Mouse (Mus musculus): ENCODE data around the gene Hoxd12.

Hoxd12 gene

DNA sequence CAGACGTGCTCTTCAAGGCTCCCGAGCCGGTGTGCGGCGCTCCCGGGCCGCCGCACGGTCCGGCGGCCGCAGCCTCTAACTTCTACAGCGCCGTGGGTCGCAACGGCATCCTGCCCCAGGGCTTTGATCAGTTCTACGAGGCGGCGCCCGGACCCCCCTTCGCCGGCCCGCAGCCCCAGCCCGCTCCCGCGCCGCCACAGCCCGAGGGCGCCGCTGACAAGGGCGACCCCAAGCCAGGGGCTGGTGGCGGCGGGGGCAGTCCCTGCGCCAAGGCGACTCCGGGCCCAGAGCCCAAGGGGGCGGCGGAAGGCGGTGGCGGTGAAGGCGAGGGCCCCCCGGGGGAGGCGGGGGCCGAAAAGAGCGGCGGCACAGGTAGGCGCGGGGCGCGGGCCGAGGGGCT, 8.0 kb downstream of the Hoxd12 start:
- DNase-seq: no peak

DNA sequence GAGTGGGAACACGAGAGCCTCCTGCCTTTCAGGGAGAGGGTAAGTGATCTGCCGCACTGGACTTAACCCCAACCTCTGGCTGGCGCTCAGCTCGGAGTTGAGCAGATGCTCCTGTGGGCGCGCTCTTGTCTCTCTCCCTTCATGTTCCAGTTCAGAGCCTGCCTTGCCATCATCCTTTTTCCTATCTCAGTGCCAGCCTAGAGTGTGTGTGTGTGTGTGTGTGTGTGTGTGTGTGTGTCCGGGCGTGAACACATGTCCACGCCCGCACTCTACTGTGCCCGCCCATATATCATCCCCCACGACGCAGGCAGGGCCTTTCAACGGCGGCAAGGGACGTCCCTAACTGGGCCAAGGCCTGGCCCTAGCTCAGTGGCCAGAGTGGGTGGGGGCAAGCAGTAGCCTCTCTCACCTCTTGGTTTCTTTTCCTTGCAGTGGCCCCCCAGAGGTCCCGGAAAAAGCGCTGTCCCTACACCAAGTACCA, 8.7 kb downstream of the Hoxd12 start:
- DNase-seq: no peak

DNA sequence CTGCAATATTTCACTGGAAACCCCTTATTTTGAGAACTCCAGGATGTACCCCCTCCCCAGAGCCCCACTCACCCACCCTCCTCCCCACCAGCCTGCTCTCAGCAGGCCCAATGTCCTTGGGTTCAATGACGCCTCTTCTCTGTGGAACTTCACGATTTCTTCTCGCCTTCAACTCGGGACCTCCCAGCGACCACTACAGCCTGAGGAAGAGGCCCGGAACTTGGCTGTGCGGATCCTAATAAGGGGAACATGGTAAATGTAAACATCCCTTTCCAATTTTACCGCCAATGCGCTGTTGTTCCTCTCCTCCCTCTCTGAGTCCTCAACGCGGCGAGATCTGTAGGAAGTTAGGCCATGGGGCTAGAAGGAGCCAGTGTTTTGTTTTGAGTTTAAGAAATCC, 9.3 kb downstream of the Hoxd12 start:
- DNase-seq: no peak

DNA sequence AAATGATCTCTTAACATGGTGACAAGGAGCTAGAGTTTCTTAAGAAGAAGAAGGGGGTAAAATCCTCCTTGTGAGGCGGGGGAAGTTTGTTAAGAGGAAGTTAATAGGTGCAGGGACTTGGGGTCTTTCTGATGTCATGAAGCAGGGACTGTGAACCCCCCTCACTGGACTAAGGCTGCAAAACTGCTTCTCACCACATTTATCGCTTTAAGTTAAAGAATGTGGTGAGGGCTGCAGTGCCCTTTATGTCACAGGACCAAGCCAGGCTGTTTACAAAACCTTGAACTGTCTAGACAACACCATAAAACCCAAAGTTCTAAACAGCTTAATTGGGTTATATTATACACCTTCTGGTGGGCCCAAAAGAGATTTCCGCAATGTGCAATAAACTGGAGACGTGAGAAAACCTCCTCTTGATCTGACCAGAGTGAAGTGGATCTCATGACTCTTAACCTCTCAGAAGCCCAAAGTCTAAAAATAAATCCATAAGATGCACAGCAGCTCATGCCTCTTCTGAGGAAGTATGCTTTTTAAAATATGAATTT, 10.3 kb downstream of the Hoxd12 start:
- no peak for DNase-seq

DNA sequence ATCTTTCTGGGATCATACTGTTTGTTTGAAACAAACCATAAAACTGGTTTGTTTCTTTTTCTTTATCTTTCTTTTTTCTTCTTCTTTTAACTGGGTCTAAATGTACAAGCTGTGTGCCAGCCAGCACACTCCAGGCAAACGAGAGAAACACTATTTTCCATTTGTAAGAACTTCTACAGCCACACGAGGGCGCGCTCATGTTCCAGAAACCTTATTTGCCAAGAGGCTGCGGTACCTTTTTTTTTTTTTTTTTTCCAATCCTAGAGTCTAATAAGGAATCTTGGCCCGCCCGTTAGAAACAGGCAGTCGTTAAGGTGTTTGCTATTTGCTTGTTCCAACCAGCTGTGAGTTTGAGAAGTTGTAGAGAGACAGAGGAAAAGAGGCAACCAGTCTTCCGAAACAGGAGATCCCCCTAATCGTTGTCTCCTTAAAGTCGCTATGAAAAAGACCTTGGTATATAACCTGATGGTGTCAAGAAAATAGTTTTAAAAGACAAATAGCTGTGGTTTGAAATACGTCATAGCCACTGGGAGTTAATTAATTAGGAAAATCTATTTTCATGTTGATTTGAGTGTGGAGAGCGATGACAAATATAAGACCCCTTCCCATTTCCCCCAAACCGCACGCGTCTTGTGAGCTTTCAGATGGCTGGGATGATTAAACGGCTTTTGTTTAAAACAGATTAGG, 11.6 kb downstream of the Hoxd12 start:
- peak; percentile 66 for DNase-seq

DNA sequence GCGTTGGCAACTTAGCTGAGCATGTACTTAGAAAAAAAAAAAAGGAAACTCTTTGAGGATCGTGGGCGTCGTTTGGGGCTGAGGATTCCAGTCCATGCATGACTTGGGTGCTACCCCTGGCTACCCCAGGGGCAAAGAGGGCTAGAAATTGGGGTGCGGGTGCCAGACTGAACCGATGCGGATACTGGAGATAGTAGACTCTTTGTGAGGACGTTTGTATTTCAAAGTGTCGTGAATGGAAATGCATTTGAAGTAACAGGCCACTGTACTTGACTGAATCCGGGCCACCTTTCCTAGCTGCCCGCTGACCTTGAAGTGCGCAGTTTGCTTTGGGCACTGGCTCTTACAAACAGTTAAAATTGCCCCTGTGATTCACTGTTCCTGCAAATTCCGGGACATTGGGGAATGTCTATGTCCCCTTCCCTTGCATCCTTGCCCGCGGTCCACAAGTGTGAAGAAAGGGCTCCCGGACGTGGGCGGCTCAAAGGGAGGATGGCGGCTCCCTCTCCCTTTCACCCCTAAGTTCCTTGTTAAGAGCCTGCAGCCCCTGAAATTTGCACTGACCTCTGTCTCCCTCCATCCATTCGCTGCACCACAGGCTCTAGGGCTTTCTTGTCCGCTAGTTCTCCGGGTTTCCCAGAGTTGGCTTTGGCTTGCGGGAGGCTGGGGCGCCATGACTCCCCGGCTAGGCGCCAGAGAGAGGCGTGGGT, 12.3 kb downstream of the Hoxd12 start:
- DNase-seq: no peak

DNA sequence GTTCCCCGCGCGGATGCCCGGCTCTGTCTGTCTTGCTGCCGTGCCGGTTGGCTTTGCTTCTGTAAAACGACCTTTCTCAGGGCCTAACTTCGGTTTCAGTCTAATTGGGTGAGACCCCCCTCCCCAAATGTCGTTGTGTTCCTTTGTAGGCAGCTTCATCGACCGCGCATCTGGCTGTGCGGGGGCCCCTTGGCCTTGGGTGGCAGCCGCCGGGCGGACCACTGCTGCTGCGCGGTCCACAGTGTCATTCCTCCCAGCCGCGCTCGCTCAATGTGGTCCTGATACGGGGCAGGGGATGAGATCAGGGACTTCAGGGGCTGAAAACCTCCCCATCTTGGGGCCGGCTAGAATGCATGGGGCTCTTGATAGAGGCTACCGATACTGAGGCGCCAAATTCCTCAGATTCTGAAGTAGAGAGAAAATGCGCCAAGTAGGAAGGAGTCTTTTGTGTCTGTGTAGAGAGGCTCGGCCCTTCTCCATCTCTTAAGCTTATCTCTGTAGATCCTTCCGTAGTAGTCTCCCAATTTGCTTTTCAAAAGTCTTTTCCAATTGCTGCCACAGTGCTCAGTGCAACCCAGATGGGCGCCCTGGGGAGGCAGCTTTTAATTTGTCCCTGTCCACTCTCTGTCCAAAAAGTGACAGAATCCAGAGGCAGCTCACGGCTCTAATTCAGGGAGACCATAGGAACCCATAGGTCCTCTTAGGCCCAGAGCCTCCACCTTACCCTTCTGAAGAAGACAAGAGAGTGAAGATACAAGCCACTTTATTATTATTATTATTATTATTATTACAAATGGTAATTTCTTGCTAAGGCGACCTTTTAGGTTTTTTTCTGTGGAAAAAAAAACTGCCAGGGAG, 13.1 kb downstream of the Hoxd12 start:
- DNase-seq: no peak

DNA sequence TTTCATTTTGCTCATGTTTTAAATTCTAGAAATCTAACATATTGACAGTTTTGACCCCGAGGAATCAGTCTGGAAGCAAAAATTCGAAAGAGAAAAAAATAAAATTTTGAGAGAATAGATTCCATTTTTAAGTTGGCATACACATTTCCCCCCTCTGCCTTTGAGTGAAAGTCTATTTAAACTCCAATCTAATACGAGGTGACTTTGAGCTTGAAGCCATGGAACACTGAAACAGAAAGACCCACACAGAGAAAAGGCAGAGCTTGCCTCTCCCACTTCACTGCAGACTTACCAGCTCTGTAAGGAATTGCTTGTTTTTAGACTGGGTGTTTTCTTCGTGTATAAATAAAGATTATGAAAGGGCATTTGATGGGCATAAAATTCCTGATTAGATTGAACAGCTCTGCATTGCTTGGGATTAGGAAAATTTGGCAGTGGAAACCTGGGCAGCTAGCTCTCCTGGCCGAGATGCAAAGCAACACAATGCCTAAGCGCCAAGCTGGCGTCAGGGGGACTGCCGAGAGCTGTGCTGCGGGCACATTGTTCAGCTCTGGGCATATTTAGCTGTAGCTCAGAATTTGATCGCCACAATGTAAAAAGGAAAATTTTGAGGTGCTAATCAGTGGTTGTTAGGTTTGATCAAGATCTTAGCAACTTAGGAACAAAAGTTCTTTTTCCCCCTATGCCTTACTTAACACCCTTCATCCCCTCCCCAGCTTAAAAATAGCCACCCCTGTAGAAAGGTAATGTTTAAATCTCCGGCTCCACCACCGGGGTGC, 14.2 kb downstream of the Hoxd12 start:
- DNase-seq: no peak

DNA sequence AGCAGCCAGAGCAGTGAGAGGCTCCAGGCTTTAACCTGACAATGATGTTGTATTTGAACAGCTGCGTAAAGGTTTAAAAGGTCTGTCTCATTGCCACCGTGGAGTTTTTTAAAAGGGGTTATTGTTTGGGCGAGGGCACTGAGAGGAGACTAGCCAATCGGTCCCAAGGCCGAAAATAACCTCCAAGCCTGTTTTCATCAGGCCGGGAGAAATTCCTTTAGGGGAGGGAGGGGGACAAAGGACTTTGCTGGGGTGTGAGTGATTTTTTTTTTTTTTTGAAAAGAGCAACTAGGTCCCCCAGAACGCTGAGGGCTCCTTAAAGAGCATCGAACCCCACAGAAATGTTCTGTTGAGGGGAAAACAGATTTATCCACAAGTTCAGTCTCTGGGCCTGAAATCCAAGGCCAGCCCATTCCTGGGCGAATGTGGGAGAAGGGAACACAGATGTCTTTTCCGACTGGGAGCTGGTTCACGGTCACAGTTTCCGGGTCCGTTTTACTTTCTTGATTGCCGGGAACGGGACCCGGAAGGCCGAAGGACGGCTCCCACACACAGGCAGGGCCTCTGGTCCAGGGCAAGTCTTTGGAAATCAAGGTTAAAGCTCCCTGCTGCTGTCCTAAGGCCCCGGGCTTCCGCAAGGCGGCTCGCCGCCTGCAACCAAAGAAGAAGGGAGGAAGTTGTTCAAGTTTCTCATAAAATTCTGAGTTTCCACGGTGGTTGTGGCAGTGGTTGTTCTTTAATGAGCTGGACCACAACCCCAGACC, 14.9 kb downstream of the Hoxd12 start:
- no peak for DNase-seq

DNA sequence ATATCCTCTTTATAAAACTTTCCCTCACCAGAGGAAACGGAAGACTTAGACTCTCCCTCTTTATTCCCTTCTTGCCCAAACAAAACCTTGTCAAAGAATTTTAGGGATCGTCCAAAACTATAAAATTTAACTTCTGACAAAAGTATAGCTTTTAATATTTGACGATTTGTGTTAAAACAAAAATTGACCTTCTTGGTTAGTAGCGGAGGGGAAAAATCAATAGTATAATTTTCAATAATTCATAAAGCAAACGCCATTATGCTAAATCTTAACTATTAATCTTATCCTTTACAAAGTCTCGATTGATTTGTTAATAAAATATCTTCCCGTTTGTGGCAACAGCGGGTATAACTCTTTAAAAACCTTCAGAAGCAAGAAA, 15.5 kb downstream of the Hoxd12 start:
- no peak for DNase-seq

DNA sequence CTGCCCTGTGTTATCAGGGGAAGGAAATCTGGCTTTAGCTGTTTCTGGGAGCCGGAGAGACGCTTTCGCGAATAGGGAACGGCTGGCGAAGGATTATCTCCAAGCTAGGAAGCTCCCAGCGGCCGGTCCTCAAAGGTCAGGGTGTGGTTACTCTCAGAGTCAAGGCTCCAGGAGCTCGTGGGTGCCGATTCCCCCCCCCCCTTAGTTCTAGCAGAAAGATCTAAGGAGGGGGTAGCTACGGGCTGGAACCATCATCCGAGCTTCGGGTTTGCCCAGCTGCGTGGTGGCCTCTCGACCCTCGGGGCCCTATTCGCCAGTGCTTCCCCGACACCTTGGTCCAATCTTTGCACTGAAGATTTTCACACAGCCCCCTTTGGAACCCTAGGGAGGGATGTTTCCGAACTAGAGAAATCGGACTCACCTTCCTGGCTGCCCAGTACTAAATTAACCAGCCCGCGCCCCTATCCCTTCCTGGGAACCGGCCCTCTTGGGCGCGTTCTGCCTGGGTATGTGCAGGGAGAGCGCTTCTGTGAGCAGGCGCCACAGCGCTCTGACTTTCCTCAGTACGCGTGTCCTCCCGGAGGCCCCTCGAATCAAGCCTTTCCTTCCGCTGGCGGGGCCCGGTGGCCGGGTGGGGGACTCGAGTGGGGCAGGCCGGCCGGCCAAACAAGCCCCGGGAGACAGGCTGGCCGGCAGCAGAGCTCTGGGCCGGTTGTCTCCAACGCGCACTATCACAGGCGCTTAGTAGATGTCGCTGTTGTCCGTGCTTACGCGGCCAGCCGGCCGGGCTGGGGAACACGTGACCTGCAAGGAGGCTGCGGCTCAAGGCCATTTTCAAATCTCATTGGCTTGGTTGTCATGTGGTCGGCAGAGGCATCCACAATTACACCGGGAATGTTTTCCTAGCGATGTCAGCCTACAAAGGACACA, 16.5 kb downstream of the Hoxd12 start, which contains the start of gene Hoxd10:
TSS of gene Hoxd10 (plus strand) at position 903 of the 930 bp plus-strand sequence.
- DNase-seq: no peak

DNA sequence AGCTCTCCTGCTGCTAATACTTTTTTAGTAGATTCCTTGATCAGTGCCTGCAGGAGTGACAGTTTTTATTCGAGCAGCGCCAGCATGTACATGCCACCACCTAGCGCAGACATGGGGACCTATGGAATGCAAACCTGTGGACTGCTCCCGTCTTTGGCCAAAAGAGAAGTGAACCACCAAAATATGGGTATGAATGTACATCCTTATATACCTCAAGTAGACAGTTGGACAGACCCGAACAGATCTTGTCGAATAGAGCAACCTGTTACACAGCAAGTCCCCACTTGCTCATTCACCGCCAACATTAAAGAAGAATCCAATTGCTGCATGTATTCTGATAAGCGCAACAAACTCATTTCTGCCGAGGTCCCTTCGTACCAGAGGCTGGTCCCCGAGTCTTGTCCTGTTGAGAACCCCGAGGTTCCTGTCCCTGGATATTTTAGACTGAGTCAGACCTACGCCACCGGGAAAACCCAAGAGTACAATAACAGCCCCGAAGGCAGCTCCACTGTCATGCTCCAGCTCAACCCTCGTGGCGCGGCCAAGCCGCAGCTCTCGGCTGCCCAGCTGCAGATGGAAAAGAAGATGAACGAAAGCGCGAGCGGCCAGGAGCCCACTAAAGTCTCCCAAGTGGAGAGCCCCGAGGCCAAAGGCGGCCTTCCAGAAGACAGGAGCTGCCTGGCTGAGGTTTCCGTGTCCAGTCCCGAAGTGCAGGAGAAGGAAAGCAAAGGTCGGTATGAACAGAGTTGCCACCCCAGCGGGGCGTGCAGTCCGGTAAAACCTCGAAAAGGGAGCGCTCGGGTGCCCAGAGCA, 17.4 kb downstream of the Hoxd12 start:
- no peak for DNase-seq

DNA sequence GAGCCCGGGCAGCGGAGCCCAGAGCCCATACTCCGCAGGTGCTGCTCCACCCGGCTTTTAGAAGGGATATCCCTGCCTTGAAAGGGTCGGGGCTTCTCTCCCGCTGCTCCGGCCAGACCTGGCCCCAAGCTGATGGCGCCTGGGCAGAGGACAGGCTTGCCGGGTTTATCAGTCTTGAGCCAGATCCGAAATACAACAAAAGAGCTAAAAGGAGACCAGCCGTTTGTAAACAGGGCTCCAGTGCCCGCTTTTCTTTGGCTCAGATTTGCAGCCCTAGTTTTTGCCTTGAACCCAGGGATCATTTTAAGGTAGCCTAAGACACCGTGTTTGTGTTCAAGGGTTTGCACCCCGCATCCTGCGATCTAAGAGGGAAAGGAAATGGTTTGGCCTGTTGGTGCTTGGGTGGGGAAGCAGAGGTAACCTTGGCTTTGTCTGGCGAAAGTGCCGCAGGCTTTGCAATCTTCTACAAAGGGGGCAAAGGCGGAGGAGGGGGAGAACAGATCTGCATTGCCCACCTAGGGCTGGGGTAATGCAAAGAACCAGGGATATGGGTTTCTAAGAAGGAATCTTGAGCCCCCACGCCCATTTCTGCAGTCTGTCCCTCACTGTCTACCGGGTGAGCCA, 18.1 kb downstream of the Hoxd12 start:
- DNase-seq: no peak

DNA sequence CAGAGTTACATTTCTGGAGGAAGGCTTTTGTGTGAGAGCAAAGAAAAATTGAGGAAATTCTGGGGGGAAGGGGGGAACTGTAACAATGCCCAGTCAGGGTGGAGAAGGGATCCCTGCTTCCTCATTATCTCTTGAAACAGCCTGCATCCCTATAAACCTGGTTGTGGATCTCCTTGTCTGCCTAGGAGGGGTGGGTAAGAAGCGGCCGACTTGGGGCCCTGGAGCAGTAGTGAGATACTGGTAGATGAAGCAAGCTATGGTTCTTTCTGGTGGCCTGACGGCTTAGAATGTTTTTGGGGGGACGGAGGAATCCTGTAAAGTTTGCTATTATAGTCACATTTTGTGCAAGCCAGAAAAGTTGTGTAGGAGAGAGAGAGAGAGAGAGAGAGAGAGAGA, 18.6 kb downstream of the Hoxd12 start:
- DNase-seq: no peak

DNA sequence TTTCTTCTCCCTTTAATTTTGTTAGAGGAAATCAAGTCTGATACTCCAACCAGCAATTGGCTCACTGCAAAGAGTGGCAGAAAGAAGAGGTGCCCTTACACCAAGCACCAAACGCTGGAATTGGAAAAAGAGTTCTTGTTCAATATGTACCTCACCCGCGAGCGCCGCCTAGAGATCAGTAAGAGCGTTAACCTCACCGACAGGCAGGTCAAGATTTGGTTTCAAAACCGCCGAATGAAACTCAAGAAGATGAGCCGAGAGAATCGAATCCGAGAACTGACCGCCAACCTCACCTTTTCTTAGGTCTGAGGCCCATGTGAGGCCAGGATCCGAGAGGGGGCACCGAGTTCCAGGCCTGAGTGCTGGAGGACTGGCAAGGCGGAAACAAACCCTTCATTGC, 19.3 kb downstream of the Hoxd12 start:
- DNase-seq: no peak

DNA sequence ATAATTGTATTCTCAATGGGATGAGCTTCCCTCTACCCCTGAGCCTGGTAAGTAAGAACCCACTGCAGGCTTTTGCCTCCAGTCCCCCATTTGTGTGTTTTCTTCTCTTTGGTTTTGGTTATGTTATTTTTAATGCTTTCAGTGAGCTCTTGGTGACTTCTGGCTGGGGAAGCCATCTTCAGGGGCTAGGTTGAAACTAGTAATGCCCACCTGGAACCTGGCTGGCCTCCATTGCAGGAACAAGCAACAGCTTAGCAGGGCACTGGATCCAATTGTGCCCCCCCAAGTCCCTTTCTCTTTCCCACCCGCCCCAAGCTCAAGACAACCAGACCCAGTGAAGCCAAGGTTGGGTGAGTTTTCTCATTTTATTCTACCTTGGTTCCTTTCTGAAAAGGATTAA, 20.6 kb downstream of the Hoxd12 start:
- DNase-seq: no peak

DNA sequence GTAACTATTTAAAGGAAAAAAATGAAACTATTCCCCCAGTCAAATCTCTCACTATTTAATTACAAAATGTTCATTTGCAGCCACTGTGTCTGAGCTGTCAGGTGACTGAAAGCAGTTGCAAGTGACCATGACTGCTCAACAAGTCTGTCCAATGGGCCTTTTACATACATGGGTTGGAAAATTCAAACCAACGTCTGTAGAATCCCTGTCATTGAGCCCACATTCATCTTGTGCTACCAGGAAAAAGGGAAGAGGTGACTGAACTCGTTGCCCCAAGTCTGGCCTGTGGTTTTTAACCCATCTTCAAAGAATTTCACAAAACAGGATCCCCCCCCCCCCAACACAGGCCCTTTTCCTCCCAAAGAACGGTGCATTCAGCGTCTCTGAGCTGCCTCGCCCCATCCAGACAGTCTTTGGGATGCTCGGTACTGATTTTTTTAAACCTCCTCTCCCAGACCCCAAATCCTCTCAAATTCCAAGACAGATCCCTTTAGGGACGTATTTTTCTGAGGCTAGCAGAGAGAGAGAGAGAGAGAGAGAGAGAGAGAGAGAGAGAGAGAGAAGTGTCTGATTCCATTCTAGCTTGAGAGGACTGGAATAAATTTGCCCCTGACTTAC, 21.1 kb downstream of the Hoxd12 start:
- DNase-seq: no peak

DNA sequence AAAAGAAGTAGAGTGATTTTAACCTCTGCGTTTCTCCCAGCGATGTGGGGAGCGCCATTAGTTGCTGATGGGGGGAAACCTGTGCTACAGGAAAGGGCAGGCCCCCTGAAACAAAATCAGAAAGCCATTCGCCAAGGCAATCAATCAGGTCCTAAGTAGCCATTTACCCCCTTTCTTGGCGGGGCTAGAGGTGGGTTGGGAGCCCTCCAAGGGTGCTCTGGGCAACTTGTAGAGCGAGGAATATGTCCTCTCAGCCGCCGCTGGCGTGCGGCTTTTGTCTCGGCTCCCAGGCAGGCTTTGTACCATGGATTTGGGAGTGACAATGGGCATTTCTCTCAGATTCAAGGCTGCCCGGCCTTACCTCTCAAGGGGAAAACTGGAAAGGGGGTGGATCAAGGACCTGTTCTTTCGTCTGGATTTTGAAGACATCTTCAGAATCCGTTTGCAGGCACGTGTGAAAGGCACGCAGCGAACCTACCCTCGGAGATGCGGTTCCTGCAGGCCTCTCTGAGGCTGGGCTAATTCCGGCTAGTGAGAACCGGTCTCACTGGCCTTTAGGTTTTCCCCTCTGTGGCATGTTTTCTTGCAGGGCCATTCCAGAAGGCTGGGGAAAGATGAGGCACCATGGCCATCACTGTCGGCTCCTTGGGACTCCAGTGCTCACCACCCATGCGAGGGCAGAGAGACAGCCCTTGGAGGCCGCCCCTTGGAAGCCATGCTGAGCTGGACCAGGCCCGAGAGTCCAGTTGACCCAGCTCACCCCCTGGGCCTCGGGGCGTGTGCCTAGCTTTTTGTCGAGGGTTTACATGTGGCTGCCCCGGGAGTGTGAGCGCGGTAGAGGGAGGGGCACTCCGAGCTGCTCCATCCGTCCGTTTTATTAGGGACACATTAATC, 21.9 kb downstream of the Hoxd12 start:
- no peak for DNase-seq

Data from lung, postnatal 14 days (tissue).